Mouse (Mus musculus) skeletal muscle tissue, adult 2 months (tissue): ENCODE data around the gene Mturn.

Experiments
- DNase-seq: peaks from one replicate; pipeline ENCODE4 v3.0.0-alpha.2; 2012; ENCODE audit warnings: low read depth, low spot score

The Mturn gene

DNA sequence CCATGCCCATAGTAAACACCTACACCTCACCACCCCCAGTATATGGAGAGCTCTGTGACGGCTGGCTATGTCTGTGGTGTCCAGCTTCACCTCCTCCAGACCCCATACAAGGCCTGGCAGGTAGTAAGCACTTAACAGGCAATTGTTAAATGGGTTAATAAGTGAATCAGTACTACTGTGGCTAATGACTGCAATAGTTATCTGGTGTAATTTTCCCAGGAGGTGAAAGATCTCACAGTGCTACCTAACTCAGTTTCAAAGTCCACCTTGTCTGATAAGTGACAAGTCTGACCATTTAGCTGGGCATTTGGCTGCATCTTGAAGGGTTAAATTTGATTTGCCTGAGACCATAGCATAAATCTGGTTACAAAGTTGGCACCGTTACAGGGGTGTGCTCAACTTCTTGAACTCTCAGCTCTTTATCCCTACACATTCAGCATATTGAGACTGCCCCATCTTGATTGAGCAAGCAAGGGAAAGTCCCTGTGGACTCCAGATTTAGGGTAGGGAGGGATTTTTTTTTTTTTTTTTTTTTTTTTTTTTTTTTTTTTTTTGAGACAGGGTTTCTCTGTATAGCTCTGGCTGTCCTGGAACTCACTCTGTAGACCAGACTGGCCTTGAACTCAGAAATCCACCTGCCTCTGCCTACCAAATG lies 48.2 kb downstream of the Mturn start:
- no peak for DNase-seq

DNA sequence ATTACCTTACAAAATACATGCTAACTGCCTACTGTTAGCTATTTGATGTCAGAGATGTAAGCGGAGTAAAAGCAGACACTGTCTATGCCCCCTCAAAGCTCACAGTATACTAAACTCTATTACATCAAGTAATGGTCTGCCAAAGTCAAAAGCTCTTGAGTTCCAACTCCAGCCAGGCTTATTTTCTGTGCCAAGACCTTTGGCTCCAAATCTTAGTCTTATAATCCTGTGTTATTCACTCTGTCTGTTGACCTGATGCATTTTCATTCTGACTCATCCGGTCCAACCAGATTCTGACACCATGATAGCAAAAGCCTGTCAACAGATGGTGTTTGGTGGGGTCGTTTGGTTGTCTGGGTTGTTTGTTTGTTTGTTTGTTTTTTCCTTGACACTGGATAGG lies 50.3 kb downstream of the Mturn start:
- DNase-seq = peak; percentile 13

DNA sequence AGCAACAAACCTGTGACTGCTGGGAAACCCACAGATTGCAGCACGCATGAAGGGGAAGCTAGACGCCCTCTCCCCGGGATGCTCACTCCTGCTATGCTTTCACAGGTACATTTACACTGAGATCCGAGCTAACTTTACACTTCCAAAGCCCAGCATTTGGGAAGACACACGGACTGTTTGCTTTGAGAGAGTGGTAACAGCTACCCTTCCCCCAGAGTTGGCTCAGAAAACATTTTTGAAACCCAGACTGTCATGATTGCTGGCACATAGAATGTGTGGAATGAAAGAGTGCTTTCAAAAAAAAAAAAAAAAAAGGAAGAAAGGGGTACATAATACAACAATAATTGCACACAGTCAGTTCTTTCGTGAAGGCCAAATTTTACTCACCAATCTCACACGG lies 51.3 kb downstream of the Mturn start:
- DNase-seq = no peak

DNA sequence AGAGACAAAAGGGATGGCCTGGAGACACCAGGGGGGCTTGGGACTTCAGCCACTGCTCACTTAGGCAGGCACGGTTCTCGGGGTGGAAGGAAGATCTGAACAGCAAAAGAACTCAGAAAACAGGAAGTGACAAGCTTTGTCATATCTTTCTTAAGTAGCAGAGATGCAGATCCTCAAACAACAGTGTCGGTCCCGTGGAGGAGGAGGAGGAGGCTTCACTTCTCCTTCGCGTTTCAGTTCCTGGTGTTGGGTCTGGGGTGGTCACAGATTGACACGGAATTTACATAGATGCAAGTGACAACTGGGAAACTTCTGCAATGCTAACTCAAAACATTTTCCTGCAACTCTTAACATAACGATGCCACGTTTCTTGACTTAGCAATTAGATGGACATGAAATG lies 54.7 kb downstream of the Mturn start:
- peak; percentile 50 for DNase-seq

DNA sequence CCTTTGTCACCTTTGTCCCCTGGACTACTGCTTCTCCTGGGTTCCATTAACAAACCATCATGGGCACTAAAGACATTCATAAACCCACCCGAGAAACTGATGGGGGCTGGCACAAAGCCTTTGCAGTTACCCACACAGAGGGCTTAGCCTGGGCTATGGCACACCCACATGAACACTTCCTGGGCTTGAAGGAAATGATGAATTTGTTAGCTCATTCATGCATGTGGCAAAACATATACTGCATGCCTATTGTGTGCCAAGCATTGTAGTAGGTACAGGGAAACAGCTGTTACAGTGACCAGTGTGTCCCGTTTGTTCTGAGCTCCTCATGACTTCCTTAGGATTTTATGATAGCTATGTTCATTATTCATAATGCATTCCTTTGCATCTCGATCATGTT lies 55.8 kb downstream of the Mturn start:
- no peak for DNase-seq

DNA sequence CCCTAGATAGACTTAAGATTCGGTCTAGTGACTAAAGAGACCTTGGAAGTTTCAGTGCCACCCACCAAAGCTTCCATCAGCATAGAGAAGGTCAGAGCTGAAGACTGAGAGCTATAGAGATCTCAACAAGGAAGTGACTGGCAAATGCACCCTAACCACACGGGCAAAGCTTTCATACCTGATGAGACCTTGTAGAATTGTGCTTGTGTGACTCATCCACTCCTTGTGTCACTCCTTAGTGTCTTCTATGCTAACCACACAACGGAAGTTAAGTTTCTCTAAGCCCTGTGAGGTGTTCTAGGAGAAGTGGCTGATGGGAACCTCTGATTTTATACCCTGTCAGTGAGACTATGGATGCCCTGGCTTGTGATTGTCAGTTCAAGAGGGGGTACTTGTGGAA lies 56.3 kb downstream of the Mturn start:
- no peak for DNase-seq

DNA sequence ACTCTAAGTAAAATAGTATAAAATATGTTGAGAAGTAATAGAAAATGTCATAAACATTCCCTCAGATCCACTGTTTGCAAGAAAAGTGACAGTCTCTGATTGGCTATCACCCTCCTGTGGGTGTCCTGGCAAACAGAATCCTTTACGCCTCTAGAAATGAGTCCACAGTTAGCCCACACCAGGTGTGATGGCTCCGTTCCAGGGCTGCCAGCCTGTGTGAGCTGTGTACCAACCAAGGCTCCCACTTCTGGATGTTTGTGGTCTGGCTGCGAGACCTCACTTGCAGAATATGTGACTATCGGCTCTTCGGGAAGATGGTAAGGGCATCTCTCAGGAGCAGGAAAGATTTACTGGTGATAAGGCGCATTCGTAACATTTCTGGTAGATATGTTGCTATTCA lies 67.6 kb downstream of the Mturn start:
- no peak for DNase-seq

DNA sequence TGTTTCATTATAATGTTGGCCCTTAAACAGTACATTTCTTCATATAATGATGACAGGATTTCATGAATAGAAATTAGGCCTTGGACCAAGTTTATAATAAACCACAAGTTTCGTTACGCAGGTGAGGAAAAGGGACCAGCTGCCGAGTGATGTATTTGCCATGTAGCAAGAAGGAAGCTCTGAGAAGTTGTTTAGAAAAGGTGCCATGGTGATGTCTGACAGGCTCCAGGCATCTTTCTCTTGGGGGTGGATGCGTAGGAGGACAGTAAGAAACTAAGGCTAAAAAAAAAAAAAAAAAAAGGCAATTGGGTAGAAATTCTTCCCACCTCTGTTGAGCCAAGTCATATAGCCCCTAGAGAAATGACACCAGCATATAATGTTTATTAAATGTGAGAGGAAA lies 70.2 kb downstream of the Mturn start:
- DNase-seq = no peak

DNA sequence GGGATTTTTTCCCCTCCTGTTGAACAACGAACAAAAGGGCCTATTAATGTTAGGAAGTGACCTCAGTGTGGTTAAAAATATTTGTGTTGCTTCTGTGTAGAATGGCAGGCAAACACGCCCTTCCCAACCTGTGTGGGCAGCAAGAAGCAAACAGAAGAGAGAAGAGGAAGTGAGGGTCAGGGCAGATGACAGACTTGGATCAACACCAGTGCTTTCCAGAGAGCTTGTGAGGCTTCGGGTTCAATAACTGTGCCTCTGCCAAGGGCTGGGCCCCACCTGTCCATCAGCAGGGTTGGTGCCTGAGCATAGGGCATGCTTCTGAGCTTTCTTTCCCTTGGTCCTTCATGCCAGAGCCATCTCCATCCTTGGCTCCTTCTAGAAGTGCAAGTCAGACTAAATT lies 70.7 kb downstream of the Mturn start:
- no peak for DNase-seq
